Mouse (Mus musculus) stomach, embryonic 14.5 days (tissue): ENCODE data around the gene Larp1. TPM values are rescaled to one million over a fixed set of nuclear protein-coding genes. Genes with fewer than 3 reads are reported as not detected.

Experiments used
- ATAC-seq: fragments of 200-750 bp; cut with Nextera tagmentation; 2 replicates; pipeline ENCODE4 v1.8.0; 2017; ENCODE audit warnings: low read depth, moderate TSS enrichment; ENCODE audit not compliant: insufficient number of reproducible peaks, insufficient read depth, low FRiP score
- H3K27ac ChIP-seq: fragments of 300-500 bp; sonication (generic); 2 replicates; pipeline ENCODE4 v1.5.1; 2014; ENCODE audit warnings: mild to moderate bottlenecking, low read length, moderate library complexity, mixed read lengths
- H3K27me3 ChIP-seq: fragments of 300-500 bp; sonication (generic); 2 replicates; pipeline ENCODE4 v1.6.1; 2014; ENCODE audit warnings: low read length, control low read depth, mixed read lengths; ENCODE audit not compliant: control insufficient read depth, insufficient read depth
- H3K36me3 ChIP-seq: fragments of 300-500 bp; sonication (generic); 2 replicates; pipeline ENCODE4 v1.6.1; 2014; ENCODE audit warnings: mild to moderate bottlenecking, control low read depth, low read length, moderate library complexity, mixed read lengths; ENCODE audit not compliant: control insufficient read depth, insufficient read depth
- H3K4me1 ChIP-seq: fragments of 300-500 bp; sonication (generic); 2 replicates; pipeline ENCODE4 v1.6.1; 2014; ENCODE audit warnings: low read length, control low read depth, mixed read lengths; ENCODE audit not compliant: control insufficient read depth, insufficient read depth
- H3K4me2 ChIP-seq: fragments of 300-500 bp; sonication (generic); replicated peaks from 2 replicates; pipeline ENCODE4 v1.6.1; 2014; ENCODE audit warnings: low read depth, low read length, control low read depth
- H3K4me3 ChIP-seq: fragments of 300-500 bp; sonication (generic); 2 replicates; pipeline ENCODE4 v1.5.1; 2014; ENCODE audit warnings: low read depth, low read length, control low read depth
- H3K9ac ChIP-seq: fragments of 300-500 bp; sonication (generic); replicated peaks from 2 replicates; pipeline ENCODE4 v1.6.1; 2014; ENCODE audit warnings: low read depth, mild to moderate bottlenecking, control low read depth, low read length, moderate library complexity, mixed read lengths
- H3K9me3 ChIP-seq: fragments of 300-500 bp; sonication (generic); 2 replicates; pipeline ENCODE4 v1.6.1; 2016; ENCODE audit warnings: low read depth, low read length, control low read depth; ENCODE audit not compliant: control insufficient read depth
- WGBS: fragments of 180-500 bp; shearing (Covaris S2); extraction: QIAGEN DNeasy Blood & Tissue Kit; methylation state at CpG from one replicate; pipeline ENCODE4 v1.1.7; 2014; 5-methylcytosine and 5-hydroxymethylcytosine counted together
- polyA plus RNA-seq: library from polyadenylated mRNA; unstranded; fragments of >200 nt; fragmentation: Nextera tagmentation; extraction: Ambion mirVana; gene quantifications from 2 replicates; pipeline ENCODE4 v1.2.1, GENCODE M21; 2014

Larp1 gene
- polyA plus RNA-seq, 1 experiment from 2014 or later: 23.9 TPM

GRCm38 (mm10) chr11:58014604-58015003, 5.7 kb downstream of the Larp1 start:
- ATAC-seq: no peak
- H3K9ac ChIP-seq: no peak overlapping the region
- WGBS: 42% methylated on average over 1 of the region's 1 CpGs
- no peaks in the 10 kb centered on the region for H3K27me3 ChIP-seq
- H3K4me1 ChIP-seq: peaks cover 46% of the 10 kb centered on the region
- H3K27ac ChIP-seq: no peak overlapping the region
- no peak overlapping the region for H3K4me3 ChIP-seq
- H3K4me2 ChIP-seq: no peak overlapping the region
- H3K36me3 ChIP-seq: no peaks in the 10 kb centered on the region
- H3K9me3 ChIP-seq: no peaks in the 10 kb centered on the region

GRCm38 (mm10) chr11:58015339-58015738, 6.5 kb downstream of the Larp1 start:
- Histone ChIP-seq H3K27ac (no peak overlapping the region), H3K4me3 (no peak overlapping the region), H3K36me3 (no peaks in the 10 kb centered on the region), H3K4me2 (no peak overlapping the region), H3K9ac (no peak overlapping the region), H3K27me3 (no peaks in the 10 kb centered on the region), H3K4me1 (peaks cover 48% of the 10 kb centered on the region), H3K9me3 (no peaks in the 10 kb centered on the region)
- no peak for ATAC-seq
- WGBS: 66% methylated on average over 2 of the region's 2 CpGs

- no peak overlapping the region; the same call in 1 of the 2 replicates for H3K27ac ChIP-seq
- no peaks in the 10 kb centered on the region for H3K9me3 ChIP-seq
- ATAC-seq: no peak
- H3K27me3 ChIP-seq: no peaks in the 10 kb centered on the region
- H3K4me3 ChIP-seq: no peak overlapping the region
- 43% methylated on average over 3 of the region's 3 CpGs for whole genome bisulfite sequencing
- H3K4me1 ChIP-seq: peaks cover 49% of the 10 kb centered on the region
- no peak overlapping the region for H3K4me2 ChIP-seq
- H3K9ac ChIP-seq: no peak overlapping the region
- H3K36me3 ChIP-seq: no peaks in the 10 kb centered on the region
These were observed 7.5 kb downstream of the Larp1 start for GRCm38 (mm10) chr11:58016371-58016770.

- H3K4me3 ChIP-seq: no peak overlapping the region
- H3K27me3 ChIP-seq: no peaks in the 10 kb centered on the region
- H3K4me1 ChIP-seq: peaks cover 54% of the 10 kb centered on the region
- H3K4me2 ChIP-seq: no peak overlapping the region
- peak overlapping the region; percentile 29; the same call in 1 of the 2 replicates for H3K27ac ChIP-seq
- WGBS: 53% methylated on average over 1 of the region's 1 CpGs
- ATAC-seq: no peak
- H3K36me3 ChIP-seq: no peaks in the 10 kb centered on the region
- no peak overlapping the region for H3K9ac ChIP-seq
- H3K9me3 ChIP-seq: no peaks in the 10 kb centered on the region
These were observed 8.6 kb downstream of the Larp1 start for GRCm38 (mm10) chr11:58017422-58017821.

- no peak overlapping the region for H3K27ac ChIP-seq
- no peak overlapping the region for H3K4me2 ChIP-seq
- no peak overlapping the region for H3K4me3 ChIP-seq
- H3K36me3 ChIP-seq: no peaks in the 10 kb centered on the region
- no peaks in the 10 kb centered on the region for H3K9me3 ChIP-seq
- peaks cover 54% of the 10 kb centered on the region for H3K4me1 ChIP-seq
- no peaks in the 10 kb centered on the region for H3K27me3 ChIP-seq
- WGBS: 55% methylated on average over 2 of the region's 2 CpGs
- H3K9ac ChIP-seq: no peak overlapping the region
- ATAC-seq: no peak
These were observed 9.4 kb downstream of the Larp1 start for GRCm38 (mm10) chr11:58018287-58018686.

DNA sequence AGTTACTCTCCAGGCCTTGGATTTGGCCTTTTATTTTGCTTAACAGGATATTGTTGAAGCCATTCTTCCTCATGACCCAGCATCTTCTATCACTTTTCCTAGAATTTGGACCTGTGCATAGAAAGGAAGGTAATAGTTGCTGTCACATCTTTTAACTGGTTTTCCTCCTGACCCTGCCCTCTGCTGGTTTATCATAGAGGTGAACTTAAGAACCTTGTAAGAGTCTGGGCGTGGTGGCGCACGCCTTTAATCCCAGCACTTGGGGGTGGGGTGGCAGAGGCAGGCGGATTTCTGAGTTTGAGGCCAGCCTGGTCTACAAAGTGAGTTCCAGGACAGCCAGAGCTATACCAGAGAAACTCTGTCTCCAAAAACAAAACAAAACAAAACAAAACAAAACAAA, 9.8 kb downstream of the Larp1 start:
- 82% methylated on average over 4 of the region's 4 CpGs for WGBS
- Histone ChIP-seq H3K9me3 (no peaks in the 10 kb centered on the region), H3K4me1 (peaks cover 53% of the 10 kb centered on the region)

DNA sequence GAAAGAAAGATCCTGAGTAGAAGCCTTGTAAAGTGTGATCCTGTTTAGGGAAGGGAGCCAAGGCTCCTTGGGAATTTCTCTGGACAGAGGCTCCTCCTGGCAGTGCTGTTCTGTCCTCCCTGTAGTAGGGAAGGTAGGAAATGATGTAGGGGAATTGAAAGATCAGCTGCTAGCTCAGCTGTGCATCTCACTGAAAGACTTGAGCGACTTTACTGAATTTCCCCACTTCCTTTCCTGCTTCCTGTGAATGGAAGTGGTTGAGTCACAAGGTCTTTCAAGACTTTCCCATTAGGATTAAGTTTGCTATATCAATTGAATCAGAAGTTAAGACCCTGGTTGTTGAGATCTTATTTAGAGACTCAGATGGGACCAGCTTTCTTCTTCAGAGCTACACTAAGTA, 12.2 kb downstream of the Larp1 start:
- Histone ChIP-seq H3K4me2 (0 out of 2 replicates have a peak overlapping the region, but pooled peaks have one; percentile 1), H3K36me3 (no peaks in the 10 kb centered on the region), H3K4me3 (no peak overlapping the region), H3K27me3 (no peaks in the 10 kb centered on the region), H3K9ac (no peak overlapping the region), H3K9me3 (no peaks in the 10 kb centered on the region), H3K27ac (peak overlapping the region; percentile 73), H3K4me1 (peaks cover 47% of the 10 kb centered on the region)
- ATAC-seq: no peak
- WGBS: 34% methylated on average over 1 of the region's 1 CpGs

More for the DNA sequence above, 9.8 kb downstream of the Larp1 start:
- Histone ChIP-seq H3K9ac (no peak overlapping the region), H3K4me2 (no peak overlapping the region), H3K27ac (no peak overlapping the region), H3K36me3 (no peaks in the 10 kb centered on the region), H3K4me3 (no peak overlapping the region), H3K27me3 (no peaks in the 10 kb centered on the region)
- ATAC-seq: no peak

- 11% methylated on average over 2 of the region's 2 CpGs for WGBS
- Histone ChIP-seq H3K4me2 (0 out of 2 replicates have a peak overlapping the region, but pooled peaks have one; percentile 1), H3K4me1 (peaks cover 44% of the 10 kb centered on the region), H3K27ac (peak overlapping the region; percentile 73), H3K27me3 (no peaks in the 10 kb centered on the region), H3K4me3 (no peak overlapping the region), H3K9me3 (no peaks in the 10 kb centered on the region), H3K9ac (no peak overlapping the region), H3K36me3 (no peaks in the 10 kb centered on the region)
- 0 out of 2 replicates have a peak, but pooled peaks have one; percentile 38 for ATAC-seq
These were observed 12.8 kb downstream of the Larp1 start for GRCm38 (mm10) chr11:58021618-58022017.

GRCm38 (mm10) chr11:58024271-58024670, 15.4 kb downstream of the Larp1 start:
- no peak overlapping the region for H3K4me3 ChIP-seq
- H3K4me1 ChIP-seq: peaks cover 26% of the 10 kb centered on the region
- 72% methylated on average over 1 of the region's 1 CpGs for WGBS
- ATAC-seq: no peak
- no peak overlapping the region for H3K27ac ChIP-seq
- H3K9me3 ChIP-seq: no peaks in the 10 kb centered on the region
- H3K36me3 ChIP-seq: no peaks in the 10 kb centered on the region
- no peak overlapping the region for H3K4me2 ChIP-seq
- H3K27me3 ChIP-seq: no peaks in the 10 kb centered on the region
- H3K9ac ChIP-seq: no peak overlapping the region
